Mouse (Mus musculus): ENCODE results near the gene 2900011O08Rik. TPM values are rescaled to one million over a fixed set of nuclear protein-coding genes. Genes with fewer than 3 reads are reported as not detected.

The 2900011O08Rik gene
- total and polyA plus RNA-seq, 2 experiments from 2014 or later = 143 to 172 TPM

DNA sequence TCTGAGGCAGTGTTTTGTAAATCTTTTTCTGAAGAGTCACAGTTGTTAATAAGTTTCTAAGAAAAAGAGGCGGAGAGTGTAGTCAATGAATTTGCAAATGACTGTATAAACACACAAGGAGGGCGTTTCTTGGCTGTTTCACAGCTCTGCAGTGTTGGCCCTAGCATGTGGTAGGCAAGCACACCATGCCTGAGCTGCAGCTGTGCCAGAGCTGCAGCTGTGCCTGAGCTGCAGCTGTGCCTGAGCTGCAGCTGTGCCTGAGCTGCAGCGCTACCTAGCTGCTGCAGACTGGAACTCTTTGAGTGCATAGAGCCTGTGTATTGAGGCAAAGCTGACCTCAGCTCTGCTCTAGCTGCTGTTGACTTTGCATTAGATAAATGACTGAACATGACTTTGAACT lies 17.8 kb downstream of the 2900011O08Rik start:
- 23% methylated on average over 3 of the region's 3 CpGs for WGBS
- Histone ChIP-seq H3K4me3 (ENCODE audit: low read length) (no peak overlapping the region), H3K27ac (no peak overlapping the region), H3K9me3 (ENCODE audit: low read length) (no peaks in the 10 kb centered on the region), H3K4me2 (ENCODE audit: low read depth, low read length) (no peak overlapping the region), H3K27me3 (ENCODE audit: insufficient read depth, low read length) (no peaks in the 10 kb centered on the region), H3K4me1 (ENCODE audit: insufficient read depth, low read length) (no peaks in the 10 kb centered on the region), H3K36me3 (ENCODE audit: insufficient read depth, low read length) (no peaks in the 10 kb centered on the region), H3K9ac (replicated peaks; ENCODE audit: low read length) (no peak overlapping the region)
- TF ChIP-seq CTCF (IDR thresholded peaks at IDR 0.05; ENCODE audit: low read depth) = peak; percentile 67
- ATAC-seq (peak; percentile 85), DNase-seq (ENCODE audit: low spot score) (peak; percentile 53)

DNA sequence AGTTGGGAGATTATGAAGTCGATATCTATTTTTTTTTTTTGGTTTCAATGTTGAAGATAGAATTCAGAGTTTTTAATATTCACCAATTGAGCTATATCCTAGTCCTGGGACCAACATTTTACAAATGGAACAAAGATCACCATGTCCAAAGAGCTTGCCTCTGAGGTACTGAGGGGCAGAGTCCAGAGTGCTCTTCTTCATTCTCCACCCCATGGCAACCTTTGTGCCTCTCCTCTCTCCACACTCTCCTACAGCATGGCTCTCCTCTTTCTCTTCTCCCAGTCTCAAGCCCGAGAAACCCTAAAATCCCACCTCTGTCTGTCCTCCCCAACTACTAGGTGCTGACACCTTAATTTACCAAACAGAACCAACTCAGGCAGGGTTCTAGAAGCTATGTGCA lies 18.3 kb downstream of the 2900011O08Rik start:
- Histone ChIP-seq H3K27me3 (ENCODE audit: insufficient read depth, low read length) (no peaks in the 10 kb centered on the region), H3K4me3 (ENCODE audit: low read length) (no peak overlapping the region), H3K9ac (replicated peaks; ENCODE audit: low read length) (no peak overlapping the region), H3K27ac (no peak overlapping the region), H3K4me1 (ENCODE audit: insufficient read depth, low read length) (no peaks in the 10 kb centered on the region), H3K4me2 (ENCODE audit: low read depth, low read length) (no peak overlapping the region), H3K36me3 (ENCODE audit: insufficient read depth, low read length) (no peaks in the 10 kb centered on the region), H3K9me3 (ENCODE audit: low read length) (no peaks in the 10 kb centered on the region)
- DNase-seq (ENCODE audit: low spot score) = no peak
- TF ChIP-seq CTCF (IDR thresholded peaks at IDR 0.05; ENCODE audit: low read depth) = no peak
- 80% methylated on average over 2 of the region's 2 CpGs for WGBS
- ATAC-seq = no peak

DNA sequence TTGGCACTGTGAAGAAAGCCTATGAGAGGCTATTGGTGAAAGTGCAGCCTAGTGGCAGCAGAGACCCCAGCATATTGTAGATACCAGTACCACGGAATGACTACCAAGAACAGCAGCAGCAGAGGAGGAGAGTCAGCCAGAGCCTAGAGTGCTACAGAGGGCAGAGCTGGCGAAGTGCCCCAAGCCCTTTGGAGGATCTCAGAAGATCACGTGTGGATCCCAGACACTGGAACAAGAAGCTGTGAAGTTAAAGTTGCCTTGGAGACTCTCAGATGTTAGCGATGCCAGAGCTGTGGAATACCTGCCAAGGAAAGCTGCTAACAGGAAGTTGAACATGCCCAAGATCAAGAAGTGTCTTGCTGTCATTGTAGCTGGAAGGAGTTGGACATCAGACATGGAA lies 18.9 kb downstream of the 2900011O08Rik start:
- DNase-seq (ENCODE audit: low spot score) = no peak
- Histone ChIP-seq H3K4me3 (ENCODE audit: low read length) (no peak overlapping the region), H3K9ac (replicated peaks; ENCODE audit: low read length) (no peak overlapping the region), H3K27ac (no peak overlapping the region), H3K4me1 (ENCODE audit: insufficient read depth, low read length) (no peaks in the 10 kb centered on the region), H3K27me3 (ENCODE audit: insufficient read depth, low read length) (no peaks in the 10 kb centered on the region), H3K4me2 (ENCODE audit: low read depth, low read length) (no peak overlapping the region), H3K9me3 (ENCODE audit: low read length) (no peaks in the 10 kb centered on the region), H3K36me3 (ENCODE audit: insufficient read depth, low read length) (no peaks in the 10 kb centered on the region)
- no peak for ATAC-seq
- 82% methylated on average over 4 of the region's 4 CpGs for WGBS
- no peak for TF ChIP-seq CTCF (IDR thresholded peaks at IDR 0.05; ENCODE audit: low read depth)

DNA sequence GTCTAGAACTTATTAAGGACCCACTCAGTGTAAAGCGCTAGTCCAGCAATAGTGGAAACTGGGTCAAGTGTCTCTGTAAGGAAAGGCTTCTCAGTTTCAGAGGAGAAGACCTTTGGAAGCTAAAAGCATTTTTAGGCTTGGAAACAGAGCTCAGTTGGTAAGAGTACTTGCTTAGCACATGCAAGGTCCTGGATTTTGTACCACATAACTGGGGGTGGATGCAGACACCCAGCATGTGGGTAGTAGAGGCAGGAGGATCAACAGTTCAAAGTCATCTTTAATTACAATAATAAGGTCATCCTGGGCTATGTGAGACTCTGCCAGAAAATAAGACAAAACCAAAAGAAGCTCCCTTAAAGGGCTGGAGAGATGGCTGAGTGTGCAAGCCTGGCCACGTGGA lies 21.7 kb downstream of the 2900011O08Rik start:
- 79% methylated on average over 2 of the region's 2 CpGs for WGBS
- no peaks in the 10 kb centered on the region for H3K9me3 ChIP-seq (ENCODE audit: low read length)

DNA sequence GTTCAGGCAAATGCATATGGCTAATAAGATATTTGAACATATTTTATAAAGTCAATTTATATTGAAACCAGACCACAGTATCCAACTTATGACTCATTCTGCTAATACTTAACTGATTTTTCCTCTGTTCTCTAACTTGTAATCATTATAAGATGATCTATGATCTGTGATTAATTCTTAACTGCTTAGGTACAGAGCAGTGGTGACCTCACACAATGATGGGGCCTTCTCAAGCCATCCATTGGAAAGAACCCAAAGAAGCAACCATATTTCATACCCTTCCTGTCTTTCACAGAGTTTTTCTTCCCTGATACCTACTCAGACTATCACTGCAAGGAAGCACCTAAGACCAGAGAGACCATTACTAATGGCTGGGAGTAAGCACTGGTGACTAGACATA lies 22.3 kb downstream of the 2900011O08Rik start:
- H3K36me3 ChIP-seq (ENCODE audit: insufficient read depth, low read length) = no peaks in the 10 kb centered on the region
- H3K9me3 ChIP-seq (ENCODE audit: low read length) = no peaks in the 10 kb centered on the region
- H3K4me3 ChIP-seq (ENCODE audit: low read length) = no peak overlapping the region
- TF ChIP-seq CTCF (IDR thresholded peaks at IDR 0.05; ENCODE audit: low read depth) = no peak
- no peak for DNase-seq (ENCODE audit: low spot score)
- H3K9ac ChIP-seq (replicated peaks; ENCODE audit: low read length) = no peak overlapping the region
- no peaks in the 10 kb centered on the region for H3K27me3 ChIP-seq (ENCODE audit: insufficient read depth, low read length)
- no peaks in the 10 kb centered on the region for H3K4me1 ChIP-seq (ENCODE audit: insufficient read depth, low read length)
- H3K27ac ChIP-seq = no peak overlapping the region
- ATAC-seq = no peak
- H3K4me2 ChIP-seq (ENCODE audit: low read depth, low read length) = no peak overlapping the region

More for the DNA sequence above, 21.7 kb downstream of the 2900011O08Rik start:
- Histone ChIP-seq H3K27ac (no peak overlapping the region), H3K9ac (replicated peaks; ENCODE audit: low read length) (no peak overlapping the region), H3K27me3 (ENCODE audit: insufficient read depth, low read length) (no peaks in the 10 kb centered on the region), H3K4me3 (ENCODE audit: low read length) (no peak overlapping the region), H3K4me2 (ENCODE audit: low read depth, low read length) (no peak overlapping the region), H3K4me1 (ENCODE audit: insufficient read depth, low read length) (no peaks in the 10 kb centered on the region), H3K36me3 (ENCODE audit: insufficient read depth, low read length) (no peaks in the 10 kb centered on the region)
- no peak for TF ChIP-seq CTCF (IDR thresholded peaks at IDR 0.05; ENCODE audit: low read depth)
- ATAC-seq = no peak
- DNase-seq (ENCODE audit: low spot score) = no peak

DNA sequence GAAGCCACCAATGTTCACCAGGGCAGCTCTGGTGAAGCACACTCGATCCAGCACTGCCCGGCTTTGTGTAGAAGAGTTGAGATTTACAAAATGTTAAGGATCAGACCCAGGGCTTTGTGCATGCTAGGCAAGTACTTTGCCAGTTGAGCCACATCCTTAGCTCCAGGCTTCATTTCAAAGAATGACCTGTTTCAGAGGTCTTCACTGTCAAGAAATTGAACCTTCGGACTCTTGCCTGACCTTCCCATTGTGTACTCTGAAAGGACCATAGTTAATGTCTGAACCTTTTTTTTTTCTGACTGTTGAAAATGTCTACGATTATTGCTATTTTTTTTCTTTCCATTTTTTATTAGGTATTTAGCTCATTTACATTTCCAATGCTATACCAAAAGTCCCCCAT lies 23.6 kb downstream of the 2900011O08Rik start:
- WGBS = 96% methylated on average over 4 of the region's 4 CpGs
- H3K27me3 ChIP-seq (ENCODE audit: insufficient read depth, low read length) = no peaks in the 10 kb centered on the region
- no peak for TF ChIP-seq CTCF (IDR thresholded peaks at IDR 0.05; ENCODE audit: low read depth)
- H3K4me1 ChIP-seq (ENCODE audit: insufficient read depth, low read length) = no peaks in the 10 kb centered on the region
- H3K36me3 ChIP-seq (ENCODE audit: insufficient read depth, low read length) = no peaks in the 10 kb centered on the region
- no peak overlapping the region for H3K4me3 ChIP-seq (ENCODE audit: low read length)
- DNase-seq (ENCODE audit: low spot score) = no peak
- no peak for ATAC-seq
- H3K4me2 ChIP-seq (ENCODE audit: low read depth, low read length) = no peak overlapping the region
- no peak overlapping the region for H3K9ac ChIP-seq (replicated peaks; ENCODE audit: low read length)
- no peak overlapping the region for H3K27ac ChIP-seq
- H3K9me3 ChIP-seq (ENCODE audit: low read length) = no peaks in the 10 kb centered on the region

DNA sequence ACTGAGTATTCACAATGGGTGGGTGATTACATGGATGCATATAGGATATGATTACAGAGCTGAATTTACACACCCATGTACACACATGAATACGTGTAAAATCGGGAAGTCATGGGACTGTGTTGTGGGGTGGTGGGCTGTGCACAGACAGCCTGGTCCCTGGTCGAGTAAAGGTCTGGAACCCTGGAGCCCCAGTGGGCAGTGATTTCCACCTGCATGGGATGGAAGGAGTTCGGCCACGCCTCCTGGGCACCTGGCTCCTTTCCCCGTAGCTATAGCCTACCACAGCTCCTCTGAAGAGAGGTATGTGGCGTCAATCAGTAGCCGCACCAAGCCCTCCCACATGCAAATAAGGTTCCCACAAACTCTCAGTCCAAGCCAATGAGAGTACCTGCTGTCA lies 30.9 kb downstream of the 2900011O08Rik start:
- no peak overlapping the region for H3K4me3 ChIP-seq (ENCODE audit: low read length)
- WGBS = 92% methylated on average over 8 of the region's 8 CpGs
- H3K36me3 ChIP-seq (ENCODE audit: insufficient read depth, low read length) = no peaks in the 10 kb centered on the region
- TF ChIP-seq CTCF (IDR thresholded peaks at IDR 0.05; ENCODE audit: low read depth) = no peak
- no peaks in the 10 kb centered on the region for H3K4me1 ChIP-seq (ENCODE audit: insufficient read depth, low read length)
- H3K4me2 ChIP-seq (ENCODE audit: low read depth, low read length) = no peak overlapping the region
- DNase-seq (ENCODE audit: low spot score) (no peak), ATAC-seq (no peak)
- H3K9me3 ChIP-seq (ENCODE audit: low read length) = no peaks in the 10 kb centered on the region
- no peak overlapping the region for H3K27ac ChIP-seq
- H3K27me3 ChIP-seq (ENCODE audit: insufficient read depth, low read length) = no peaks in the 10 kb centered on the region
- no peak overlapping the region for H3K9ac ChIP-seq (replicated peaks; ENCODE audit: low read length)

Measured in hindbrain, postnatal 0 days (tissue).